Mouse (Mus musculus) liver, embryonic 18 days (tissue): ENCODE measurements around the gene Olfr582. TPM values are rescaled to one million over a fixed set of nuclear protein-coding genes. Genes with fewer than 3 reads are reported as not detected.

ENCODE experiments used
- polyA plus RNA-seq: library from polyadenylated mRNA; depleted of rRNA; stranded (reverse); fragments of >200 nt; gene quantifications from 2 replicates; pipeline ENCODE4 v1.2.3, GENCODE M21; 2012; rRNA removed

The Olfr582 gene
- polyA plus RNA-seq: not detected in 2 replicates

GRCm38 (mm10) chr7:103037724-103038123 lies at the start of gene Olfr582:
TSS of gene Olfr582 (plus strand) at chr7:103038024.

DNA sequence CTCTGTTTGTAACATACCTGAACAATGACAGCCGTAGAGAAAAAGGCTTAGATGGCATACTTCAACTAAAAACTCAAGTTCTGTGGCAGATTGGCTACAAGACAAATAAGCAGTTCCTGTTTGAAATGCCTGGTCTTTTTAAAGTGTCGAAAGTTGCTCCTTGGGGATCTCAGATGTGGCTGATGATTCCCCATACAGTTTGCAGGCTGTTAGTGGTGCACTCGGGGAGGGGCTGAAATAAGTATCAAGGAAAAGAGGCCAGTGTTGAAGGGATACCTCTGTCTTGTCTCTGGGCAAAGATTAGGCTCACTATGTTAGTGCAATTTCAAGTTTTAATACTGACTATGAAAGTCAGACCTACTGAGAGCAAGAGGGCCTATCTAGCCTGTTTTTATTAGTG lies 48.6 kb upstream of the Olfr582 start, which contains the start of gene Olfr578:
Gene Olfr578 (minus strand): TSS at position 101 of the 400 bp plus-strand sequence.

GRCm38 (mm10) chr7:103051000-103051399 lies 13.2 kb downstream of the Olfr582 start, which contains the start of gene Olfr583:
TSS of gene Olfr583 (plus strand) at chr7:103051300.

DNA sequence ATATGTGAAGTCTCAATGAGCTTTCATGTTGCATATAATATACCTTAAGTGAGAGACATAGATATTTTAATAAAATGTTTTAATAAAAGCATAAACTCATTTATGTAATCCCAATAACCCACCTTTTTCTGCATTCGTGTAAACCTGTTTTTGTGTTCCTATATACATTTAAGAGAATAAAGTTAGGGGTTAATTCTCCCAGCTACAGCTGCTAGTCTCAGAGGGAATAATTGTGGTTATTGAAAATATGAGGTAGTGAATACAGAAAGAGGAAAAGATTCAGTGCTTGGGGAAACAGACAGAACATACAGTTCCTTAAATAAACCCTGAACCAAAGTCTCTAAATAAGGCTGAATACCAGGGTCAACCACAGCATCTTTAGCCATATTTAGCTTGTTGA lies 43.8 kb downstream of the Olfr582 start, which contains the start of gene Olfr584:
Gene Olfr584 (plus strand): TSS at position 301 of the 400 bp plus-strand sequence.

Other genes starting within 250 kb of the Olfr582 start
- not detected in 2 replicates for gene Olfr564, start 234.5 kb upstream of the Olfr582 start, polyA plus RNA-seq
- gene Olfr566, start 179.3 kb upstream of the Olfr582 start, polyA plus RNA-seq: not detected in 2 replicates
- not detected in 2 replicates for gene Olfr568, start 160.9 kb upstream of the Olfr582 start, polyA plus RNA-seq
- not detected in 2 replicates for gene Olfr569, start 147.1 kb upstream of the Olfr582 start, polyA plus RNA-seq
- gene Olfr570, start 143.4 kb upstream of the Olfr582 start, polyA plus RNA-seq: not detected in 2 replicates
- gene Olfr571, start 120.5 kb upstream of the Olfr582 start, polyA plus RNA-seq: not detected in 2 replicates
- not detected in 2 replicates for gene Olfr572, start 113.6 kb upstream of the Olfr582 start, polyA plus RNA-seq
- gene Olfr573-ps1, start 95.4 kb upstream of the Olfr582 start, polyA plus RNA-seq: not detected in 2 replicates
- not detected in 2 replicates for gene Olfr574, start 89.6 kb upstream of the Olfr582 start, polyA plus RNA-seq
- gene Olfr575, start 79.2 kb upstream of the Olfr582 start, polyA plus RNA-seq: not detected in 2 replicates
- not detected in 2 replicates for gene Olfr576, start 75.4 kb upstream of the Olfr582 start, polyA plus RNA-seq
- gene Olfr577, start 62.1 kb upstream of the Olfr582 start, polyA plus RNA-seq: not detected in 2 replicates
- not detected in 2 replicates for gene Olfr578, start 48.7 kb upstream of the Olfr582 start, polyA plus RNA-seq
- gene Olfr583, start 13.3 kb downstream of the Olfr582 start, polyA plus RNA-seq: not detected in 2 replicates
- not detected in 2 replicates for gene Olfr584, start 43.9 kb downstream of the Olfr582 start, polyA plus RNA-seq
- gene Olfr585, start 59.7 kb downstream of the Olfr582 start, polyA plus RNA-seq: not detected in 2 replicates
- gene Olfr586, start 87.6 kb downstream of the Olfr582 start, polyA plus RNA-seq: not detected in 2 replicates
- not detected in 2 replicates for gene Olfr588-ps1, start 102.9 kb downstream of the Olfr582 start, polyA plus RNA-seq
- gene Olfr589, start 118.3 kb downstream of the Olfr582 start, polyA plus RNA-seq: not detected in 2 replicates
- gene Olfr591, start 140.3 kb downstream of the Olfr582 start, polyA plus RNA-seq: not detected in 2 replicates
- not detected in 2 replicates for gene Olfr592, start 146.8 kb downstream of the Olfr582 start, polyA plus RNA-seq
- not detected in 2 replicates for gene Olfr593, start 173.8 kb downstream of the Olfr582 start, polyA plus RNA-seq
- gene Olfr594, start 179.0 kb downstream of the Olfr582 start, polyA plus RNA-seq: not detected in 2 replicates
- not detected in 2 replicates for gene Usp17ld, start 214.5 kb downstream of the Olfr582 start, polyA plus RNA-seq